Mouse (Mus musculus) left cerebral cortex, adult 18-20 months (tissue): ENCODE results near the gene Ino80d. TPM values are rescaled to one million over a fixed set of nuclear protein-coding genes. Genes with fewer than 3 reads are reported as not detected.
A peak's percentile ranks its signal among the peaks of the same experiment; 100 is the strongest.

Experiments
- DNase-seq, 2 experiments: peaks; one replicate each; pipeline ENCODE4 v3.0.0; 2021 to 2022; ENCODE audit warnings: low spot score in 2 of 2, mixed read lengths in 1 of 2
- microRNA-seq, 2 experiments: library from miRNA; unstranded; fragments of <30 nt; microRNA quantifications; one replicate each; pipeline ENCODE4 v1.2.0; 2021
- total RNA-seq, 2 experiments: library from RNA; stranded (reverse); gene quantifications; 2 replicates each; pipeline ENCODE4 v1.2.3; 2021

Gene Ino80d
- total RNA-seq, 2 experiments from 2014 or later = 28.6 to 28.7 TPM

DNA sequence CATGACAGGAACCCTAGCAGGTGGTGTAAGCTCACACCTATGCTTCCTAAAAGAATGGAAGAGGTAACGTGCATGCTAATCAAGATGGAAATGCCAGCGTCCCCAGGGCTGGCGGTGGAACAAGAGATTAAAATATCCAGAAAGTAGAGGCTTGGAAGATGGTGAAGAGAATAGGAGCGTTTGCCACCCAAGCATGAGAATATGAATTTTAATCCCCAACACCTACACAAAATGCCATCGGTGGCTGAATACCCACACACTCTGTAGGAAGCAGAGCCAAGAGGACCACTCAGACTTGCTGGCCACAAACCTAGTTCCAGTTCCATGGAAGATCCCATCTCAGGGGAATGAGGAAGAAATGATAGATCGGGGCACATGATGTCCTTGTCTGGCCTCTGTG, 195.2 kb downstream of the Ino80d start:
- DNase-seq = no peak

DNA sequence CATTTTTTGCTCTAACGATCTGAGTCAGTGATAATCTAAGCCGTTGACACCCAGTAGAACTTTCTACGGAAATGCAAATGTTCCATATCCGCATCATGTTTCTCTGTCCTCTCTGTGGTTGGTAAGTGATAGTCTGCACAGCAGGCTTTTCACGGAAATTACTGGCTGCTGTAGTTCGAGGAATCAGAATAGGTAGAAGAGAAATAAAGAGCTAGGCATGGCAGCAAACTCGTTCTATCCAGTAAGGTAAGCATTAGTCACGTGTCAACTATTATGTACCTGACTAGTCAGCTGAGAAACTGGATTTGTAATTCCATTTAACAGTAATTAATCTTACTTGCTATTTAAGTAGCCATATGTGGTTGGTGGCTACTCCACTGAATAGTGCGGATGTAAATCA, 197.9 kb downstream of the Ino80d start:
- DNase-seq = no peak

DNA sequence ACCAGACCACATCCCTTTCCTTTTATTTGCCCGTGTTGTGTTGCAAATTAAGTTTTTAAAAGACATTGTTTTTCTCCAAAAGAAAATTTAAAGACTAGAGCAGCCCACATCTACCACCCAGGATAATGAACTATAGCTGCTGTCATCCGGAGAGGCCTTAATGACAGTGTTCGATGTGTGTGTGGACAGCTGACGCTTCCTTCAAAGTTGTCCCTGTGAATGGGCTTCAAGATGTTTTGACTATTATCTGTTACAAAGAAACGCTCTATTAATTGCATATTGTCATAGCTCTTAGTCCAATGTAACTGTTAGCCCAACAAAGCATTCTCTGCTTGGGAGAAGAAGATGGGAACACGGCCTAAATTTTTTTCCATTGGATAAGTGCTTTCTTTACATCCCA, 200.0 kb downstream of the Ino80d start:
- DNase-seq = no peak

DNA sequence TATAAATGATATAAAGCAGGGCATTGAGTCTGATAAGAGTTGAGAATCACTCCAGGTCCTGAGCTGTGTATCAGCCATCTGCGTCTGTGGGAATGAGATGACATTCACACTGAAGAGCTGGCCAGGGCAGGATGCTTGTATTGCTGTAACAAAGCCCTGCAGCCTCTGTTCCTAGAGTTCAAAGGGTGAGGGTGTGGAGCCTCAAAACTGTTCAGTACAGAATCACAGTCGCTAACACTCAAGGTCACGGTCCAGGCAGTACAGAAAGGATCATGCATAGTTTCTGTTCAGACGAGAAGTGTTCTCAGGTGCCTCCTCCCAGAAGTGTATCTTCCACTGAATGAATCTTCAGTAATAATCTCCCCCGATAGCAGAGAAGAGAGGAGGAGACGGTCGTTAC, 203.0 kb downstream of the Ino80d start:
- DNase-seq = no peak

DNA sequence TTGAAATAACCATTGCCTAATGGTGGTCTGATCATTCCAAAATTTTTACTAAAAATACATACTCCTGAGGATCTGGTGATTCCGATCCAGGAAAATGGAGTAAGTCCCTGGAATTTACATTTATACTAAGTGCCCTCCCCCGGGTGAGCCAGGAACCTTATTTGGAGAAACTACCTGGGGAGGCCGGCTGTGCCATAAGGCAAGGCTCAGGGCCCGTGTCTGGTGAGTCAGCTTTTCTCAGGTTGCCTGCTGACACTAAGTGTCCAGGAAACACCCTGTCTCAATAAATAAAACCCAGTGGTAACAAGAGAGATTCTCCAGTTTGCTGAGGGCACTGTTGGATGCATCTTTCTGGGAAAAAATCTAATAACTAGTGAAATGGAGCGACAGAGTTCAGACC, 205.3 kb downstream of the Ino80d start:
- no peak for DNase-seq

DNA sequence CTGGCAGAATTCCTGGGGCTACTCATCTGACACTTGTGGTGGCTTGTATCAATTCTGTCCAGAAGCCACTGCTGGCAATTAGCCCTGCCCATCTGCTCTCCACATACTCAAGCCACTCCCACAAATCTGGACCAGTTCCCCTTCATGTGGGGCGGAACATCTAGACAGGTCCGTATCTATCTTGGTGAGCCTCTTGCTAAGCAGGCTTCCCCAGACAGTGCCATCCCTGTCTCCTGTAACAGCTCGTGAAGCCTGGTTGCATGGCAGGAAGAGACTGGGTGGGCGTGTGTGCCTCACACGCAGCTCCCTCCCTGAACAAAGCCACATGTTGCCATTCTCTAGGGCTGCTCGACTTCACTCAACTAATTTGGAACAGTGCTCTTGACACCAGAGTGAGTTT, 206.0 kb downstream of the Ino80d start:
- peak; percentile 34 to 65 for DNase-seq

Small RNA genes within 50 kb of the gene (microRNA-seq; reads per million reads assigned to microRNA genes)
- gene Gm24557 = 0 reads per million in 2 experiments
- gene Gm44468 = 0 reads per million in 2 experiments

Other genes starting within 250 kb of the Ino80d start
- gene Eef1b2, start 62.2 kb upstream of the Ino80d start, total RNA-seq = 100 to 1,000 TPM; 349 to 361 TPM
- 100 to 1,000 TPM; 150 to 159 TPM for gene Ndufs1, start 62.2 kb upstream of the Ino80d start, total RNA-seq
- gene Gpr1, start 99.9 kb upstream of the Ino80d start, total RNA-seq = under 1 TPM; 0.53 to 0.73 TPM
- gene Zdbf2, start 158.6 kb upstream of the Ino80d start, total RNA-seq = 10 to 100 TPM; 12.9 to 23.3 TPM